Mouse (Mus musculus) liver, embryonic 11.5 days (tissue): ENCODE measurements around the gene Kif18b. TPM values are rescaled to one million over a fixed set of nuclear protein-coding genes. Genes with fewer than 3 reads are reported as not detected.
A peak's percentile ranks its signal among the peaks of the same experiment; 100 is the strongest.

Experiments used
- ATAC-seq: fragments of 200-750 bp; cut with Nextera tagmentation; replicated peaks from 2 replicates; pipeline ENCODE4 v1.8.0; 2017; ENCODE audit warnings: moderate number of reproducible peaks, mild to moderate bottlenecking, moderate TSS enrichment, moderate library complexity; ENCODE audit not compliant: low FRiP score
- DNase-seq: peaks from one replicate; pipeline ENCODE4 v3.0.0-alpha.2; 2017; ENCODE audit warnings: low spot score
- H3K27ac ChIP-seq: fragments of 300-500 bp; sonication (generic); 2 replicates; pipeline ENCODE4 v1.5.1; 2014; ENCODE audit warnings: mild to moderate bottlenecking, low read depth, low read length, control low read depth
- H3K27me3 ChIP-seq: fragments of 300-500 bp; sonication (generic); replicated peaks from 2 replicates; pipeline ENCODE4 v1.6.1; 2014; ENCODE audit warnings: low read length, mixed read lengths; ENCODE audit not compliant: control insufficient read depth, insufficient read depth
- H3K36me3 ChIP-seq: fragments of 300-500 bp; sonication (generic); 2 replicates; pipeline ENCODE4 v1.6.1; 2014; ENCODE audit warnings: mild to moderate bottlenecking, low read length, moderate library complexity, mixed read lengths; ENCODE audit not compliant: control insufficient read depth, insufficient read depth
- H3K4me1 ChIP-seq: fragments of 300-500 bp; sonication (generic); replicated peaks from 2 replicates; pipeline ENCODE4 v1.6.1; 2014; ENCODE audit warnings: low read length, mixed read lengths; ENCODE audit not compliant: control insufficient read depth, insufficient read depth
- H3K4me2 ChIP-seq: fragments of 300-500 bp; sonication (generic); 2 replicates; pipeline ENCODE4 v1.6.1; 2014; ENCODE audit warnings: mild to moderate bottlenecking, control low read depth, moderate library complexity
- H3K4me3 ChIP-seq: fragments of 300-500 bp; sonication (generic); 2 replicates; pipeline ENCODE4 v1.5.1; 2014; ENCODE audit warnings: low read depth, low read length, control low read depth
- H3K9ac ChIP-seq: fragments of 300-500 bp; sonication (generic); 2 replicates; pipeline ENCODE4 v1.6.1; 2014; ENCODE audit warnings: low read depth, low read length, control low read depth
- H3K9me3 ChIP-seq: fragments of 300-500 bp; sonication (generic); 2 replicates; pipeline ENCODE4 v1.6.1; 2016; ENCODE audit warnings: low read length, inconsistent platforms, mixed read lengths; ENCODE audit not compliant: control insufficient read depth
- WGBS: fragments of 180-500 bp; shearing (Covaris S2); extraction: QIAGEN DNeasy Blood & Tissue Kit; methylation state at CpG from one replicate; pipeline ENCODE4 v1.1.7; 2014; 5-methylcytosine and 5-hydroxymethylcytosine counted together
- polyA plus RNA-seq: library from polyadenylated mRNA; unstranded; fragments of >200 nt; fragmentation: Nextera tagmentation; extraction: Ambion mirVana; gene quantifications from 2 replicates; pipeline ENCODE4 v1.2.1, GENCODE M21; 2014

The Kif18b gene
- polyA plus RNA-seq, 1 experiment from 2014 or later, result 10.3 TPM

- no peak for DNase-seq
- Histone ChIP-seq H3K4me2 (peak overlapping the region; percentile 62), H3K9me3 (no peaks in the 10 kb centered on the region), H3K27me3 (peaks cover 37% of the 10 kb centered on the region), H3K36me3 (no peaks in the 10 kb centered on the region), H3K4me1 (peaks cover 21% of the 10 kb centered on the region), H3K9ac (peak overlapping the region; percentile 72), H3K27ac (peak overlapping the region; percentile 67), H3K4me3 (peak overlapping the region; percentile 30)
- ATAC-seq, result peak; percentile 96
- WGBS, result 34% methylated on average over 9 of the region's 9 CpGs
These were observed 29.1 kb downstream of the Kif18b start for GRCm38 (mm10) chr11:102895779-102896178.

- Histone ChIP-seq H3K27ac (0 out of 2 replicates have a peak overlapping the region, but pooled peaks have one; percentile 10), H3K4me2 (peak overlapping the region; percentile 62), H3K36me3 (no peaks in the 10 kb centered on the region), H3K9me3 (no peaks in the 10 kb centered on the region), H3K27me3 (peaks cover 37% of the 10 kb centered on the region), H3K9ac (peak overlapping the region; percentile 72), H3K4me3 (no peak overlapping the region), H3K4me1 (peaks cover 21% of the 10 kb centered on the region)
- WGBS, result 85% methylated on average over 4 of the region's 4 CpGs
- DNase-seq (no peak), ATAC-seq (no peak)
These were observed 30.2 kb downstream of the Kif18b start for GRCm38 (mm10) chr11:102894716-102895115.

GRCm38 (mm10) chr11:102893015-102893651 is 31.8 kb downstream of the Kif18b start:
- peaks cover 43% of the 10 kb centered on the region for H3K27me3 ChIP-seq
- peaks cover 21% of the 10 kb centered on the region for H3K4me1 ChIP-seq
- no peaks in the 10 kb centered on the region for H3K9me3 ChIP-seq
- peak overlapping the region; percentile 75 for H3K9ac ChIP-seq
- peak; percentile 73 for ATAC-seq
- H3K4me3 ChIP-seq, result peak overlapping the region; percentile 53
- DNase-seq, result peak; percentile 68
- H3K36me3 ChIP-seq, result no peaks in the 10 kb centered on the region
- peak overlapping the region; percentile 34; the same call in 1 of the 2 replicates for H3K27ac ChIP-seq
- WGBS, result 5% methylated on average over 43 of the region's 43 CpGs
- H3K4me2 ChIP-seq, result peak overlapping the region; percentile 84

GRCm38 (mm10) chr11:102890096-102890495 is 34.8 kb downstream of the Kif18b start:
- ATAC-seq (no peak), DNase-seq (no peak)
- H3K27ac ChIP-seq, result no peak overlapping the region
- no peak overlapping the region for H3K4me2 ChIP-seq
- H3K4me1 ChIP-seq, result peaks cover 9% of the 10 kb centered on the region
- H3K9me3 ChIP-seq, result no peaks in the 10 kb centered on the region
- peaks cover 40% of the 10 kb centered on the region for H3K27me3 ChIP-seq
- H3K36me3 ChIP-seq, result no peaks in the 10 kb centered on the region
- no peak overlapping the region for H3K9ac ChIP-seq
- 74% methylated on average over 5 of the region's 5 CpGs for WGBS
- no peak overlapping the region for H3K4me3 ChIP-seq

GRCm38 (mm10) chr11:102888135-102888534 is 36.8 kb downstream of the Kif18b start:
- ATAC-seq (no peak), DNase-seq (no peak)
- Histone ChIP-seq H3K27ac (no peak overlapping the region), H3K4me2 (no peak overlapping the region), H3K4me1 (peaks cover 8% of the 10 kb centered on the region; the same call in 1 of the 2 replicates), H3K36me3 (no peaks in the 10 kb centered on the region), H3K9me3 (no peaks in the 10 kb centered on the region), H3K9ac (no peak overlapping the region), H3K27me3 (peaks cover 23% of the 10 kb centered on the region), H3K4me3 (no peak overlapping the region)
- WGBS, result 64% methylated on average over 3 of the region's 3 CpGs

- Histone ChIP-seq H3K36me3 (no peaks in the 10 kb centered on the region), H3K27ac (no peak overlapping the region), H3K4me3 (no peak overlapping the region), H3K4me2 (no peak overlapping the region), H3K9ac (no peak overlapping the region), H3K4me1 (peaks cover 6% of the 10 kb centered on the region; the same call in 1 of the 2 replicates), H3K27me3 (peaks cover 27% of the 10 kb centered on the region), H3K9me3 (no peaks in the 10 kb centered on the region)
- ATAC-seq (no peak), DNase-seq (no peak)
- WGBS, result 82% methylated on average over 5 of the region's 5 CpGs
These were observed 37.5 kb downstream of the Kif18b start for GRCm38 (mm10) chr11:102887433-102887832.

GRCm38 (mm10) chr11:102884616-102885219 is 40.2 kb downstream of the Kif18b start, which contains the start of gene Fam187a:
Gene Fam187a (plus strand): TSS chr11:102885169.
- no peak within 1 kb of the TSS for H3K9ac ChIP-seq
- ATAC-seq (no peak), DNase-seq (no peak)
- H3K9me3 ChIP-seq, result no peaks in the 10 kb centered on the region
- no peak within 1 kb of the TSS for H3K4me3 ChIP-seq
- H3K27me3 ChIP-seq, result peaks cover 23% of the 10 kb centered on the region
- no peak within 1 kb of the TSS for H3K4me2 ChIP-seq
- H3K27ac ChIP-seq, result no peak within 1 kb of the TSS
- H3K4me1 ChIP-seq, result peaks cover 9% of the 10 kb centered on the region
- 56% methylated on average over 10 of the region's 10 CpGs for WGBS
- H3K36me3 ChIP-seq, result no peaks in the 10 kb centered on the region

- ATAC-seq, result peak; percentile 35; the same call in 1 of the 2 replicates
- peaks cover 8% of the 10 kb centered on the region; the same call in 1 of the 2 replicates for H3K36me3 ChIP-seq
- H3K27ac ChIP-seq, result no peak overlapping the region
These were observed 43.4 kb downstream of the Kif18b start for GRCm38 (mm10) chr11:102881314-102882198.

More at GRCm38 (mm10) chr11:102881314-102882198, 43.4 kb downstream of the Kif18b start:
- H3K4me1 ChIP-seq, result peaks cover 15% of the 10 kb centered on the region
- peak overlapping the region; percentile 39 for H3K9ac ChIP-seq
- no peaks in the 10 kb centered on the region for H3K9me3 ChIP-seq
- H3K27me3 ChIP-seq, result peaks cover 12% of the 10 kb centered on the region; the same call in 1 of the 2 replicates
- DNase-seq, result no peak
- WGBS, result 17% methylated on average over 13 of the region's 13 CpGs
- peak overlapping the region; percentile 87 for H3K4me3 ChIP-seq
- peak overlapping the region; percentile 79 for H3K4me2 ChIP-seq
